Mouse (Mus musculus): ENCODE results near the gene Tyk2.

The Tyk2 gene

GRCm38 (mm10) chr9:21107607-21108237 is 23.3 kb downstream of the Tyk2 start:
- DNase-seq, result no peak

- no peak for DNase-seq
Observed at GRCm38 (mm10) chr9:21105760-21106564, 25.1 kb downstream of the Tyk2 start.

GRCm38 (mm10) chr9:21104814-21105213 is 26.2 kb downstream of the Tyk2 start:
- no peak for DNase-seq

DNA sequence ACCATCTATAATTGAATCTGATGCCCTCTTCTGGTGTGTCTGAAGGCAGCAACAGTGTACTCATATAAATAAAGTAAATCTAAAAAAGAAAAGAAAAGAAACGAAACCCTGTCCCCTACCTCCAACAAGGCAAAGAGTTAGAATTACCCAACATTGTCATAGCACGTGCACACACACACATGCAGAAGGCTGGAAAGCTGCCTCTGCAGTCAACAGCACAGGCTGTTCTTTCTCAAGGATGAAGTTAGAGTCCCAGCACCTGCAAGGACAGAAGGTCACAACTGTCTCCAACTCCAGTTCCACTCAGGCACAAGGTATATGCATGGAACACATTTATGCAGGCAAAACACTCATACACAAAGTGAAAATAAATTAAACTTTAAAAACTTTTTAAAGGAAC is 29.0 kb downstream of the Tyk2 start:
- DNase-seq, result no peak

DNA sequence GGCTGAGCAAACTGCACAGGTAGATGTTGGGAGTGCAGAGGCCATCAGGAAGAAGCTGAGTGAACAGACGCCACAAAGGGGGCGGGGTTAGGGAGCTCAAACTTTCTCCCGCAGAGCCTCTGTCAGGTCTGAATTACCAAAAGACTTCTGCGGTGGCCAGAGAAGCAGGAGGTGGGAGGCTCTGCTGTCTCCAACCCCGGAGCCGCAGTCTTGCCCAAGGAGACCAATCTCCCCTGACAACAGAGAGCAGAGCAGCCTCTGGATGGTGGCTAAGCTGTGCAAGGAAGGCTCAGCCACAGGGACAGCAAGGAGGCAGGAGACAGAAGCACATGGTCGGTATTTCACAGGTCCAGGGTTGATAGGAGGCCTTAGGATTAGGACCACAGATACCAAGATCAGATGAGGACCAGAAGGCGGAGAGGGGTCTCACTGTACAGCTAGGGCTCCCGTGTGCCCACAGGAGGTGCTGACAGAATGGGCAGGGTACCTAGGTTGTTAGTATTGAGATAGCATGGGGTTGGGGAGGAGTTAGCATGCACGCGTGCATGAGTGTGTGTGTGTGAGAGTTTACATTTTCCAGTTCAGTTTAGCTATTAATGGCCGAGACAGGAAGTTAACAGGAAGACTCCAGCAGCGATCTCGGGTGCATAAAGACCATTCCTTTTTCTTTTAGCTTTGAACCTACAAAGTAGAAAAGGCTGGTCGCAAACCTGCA is 30.4 kb downstream of the Tyk2 start:
- no peak for DNase-seq

- DNase-seq, result no peak
Observed at GRCm38 (mm10) chr9:21097793-21098192, 33.2 kb downstream of the Tyk2 start.

DNA sequence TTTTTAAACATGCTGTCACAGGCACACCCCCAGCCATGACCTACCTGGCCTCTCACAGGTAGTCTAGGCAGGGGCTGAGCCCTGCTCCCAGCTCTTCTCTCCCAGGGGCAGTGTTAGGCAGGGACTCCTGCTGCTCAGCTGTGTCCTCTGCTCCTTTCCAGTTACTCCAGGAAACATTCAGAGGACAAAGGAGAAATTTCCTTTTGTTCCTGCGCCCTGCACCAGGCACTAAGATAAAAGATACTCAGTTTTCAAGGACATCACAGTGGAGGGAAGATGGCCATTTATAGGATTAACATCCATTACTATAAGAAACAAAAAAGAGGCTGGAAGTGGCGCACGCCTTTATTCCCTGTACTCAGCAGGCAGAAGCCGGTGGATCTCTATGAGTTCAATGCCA is 35.1 kb downstream of the Tyk2 start:
- no peak for DNase-seq

GRCm38 (mm10) chr9:21093423-21093822 is 37.6 kb downstream of the Tyk2 start:
- DNase-seq, result peak; percentile 33

DNA sequence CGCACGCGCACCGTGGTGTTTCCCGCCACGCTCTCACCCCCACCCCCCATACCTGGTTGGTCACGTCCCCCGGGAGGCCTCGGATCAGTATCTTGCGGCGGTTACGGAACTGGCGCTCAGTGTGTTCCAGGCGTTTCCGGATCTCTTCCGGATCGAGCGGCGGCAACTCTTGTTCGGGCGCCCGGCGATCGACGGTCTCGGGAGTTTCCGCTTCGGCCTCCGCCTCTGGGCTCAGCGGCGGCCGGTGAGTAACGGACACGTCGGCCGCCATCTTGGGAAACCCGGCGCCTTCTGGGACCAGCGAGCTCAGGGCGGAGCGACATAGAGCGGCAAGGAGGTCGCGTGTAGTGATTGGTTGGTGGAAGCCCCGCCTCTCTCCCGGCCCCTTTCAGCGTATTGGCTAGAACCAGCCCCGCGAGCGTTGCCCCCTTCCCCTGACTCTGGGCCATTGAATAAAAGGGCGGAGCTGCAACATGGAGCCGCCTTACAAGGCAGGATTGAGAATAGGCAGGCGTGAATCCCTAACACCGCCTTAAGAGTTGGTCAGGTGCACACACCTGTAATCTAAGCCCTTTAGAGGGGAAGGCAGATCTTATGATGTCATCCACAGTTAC is 39.2 kb downstream of the Tyk2 start, which contains the start of the genes Gm38431 and Raver1:
Gm38431 (minus strand) TSS at position 291 of the 614 bp plus-strand sequence.
Raver1 (minus strand) TSS at position 302 of the 614 bp plus-strand sequence.
- peak; percentile 99 for DNase-seq

GRCm38 (mm10) chr9:21090972-21091706 is 39.9 kb downstream of the Tyk2 start:
- DNase-seq, result peak; percentile 49

- DNase-seq, result peak; percentile 46
Observed at GRCm38 (mm10) chr9:21090537-21090936, 40.5 kb downstream of the Tyk2 start.

- DNase-seq, result no peak
Observed at GRCm38 (mm10) chr9:21083324-21083723, 47.7 kb downstream of the Tyk2 start.

DNA sequence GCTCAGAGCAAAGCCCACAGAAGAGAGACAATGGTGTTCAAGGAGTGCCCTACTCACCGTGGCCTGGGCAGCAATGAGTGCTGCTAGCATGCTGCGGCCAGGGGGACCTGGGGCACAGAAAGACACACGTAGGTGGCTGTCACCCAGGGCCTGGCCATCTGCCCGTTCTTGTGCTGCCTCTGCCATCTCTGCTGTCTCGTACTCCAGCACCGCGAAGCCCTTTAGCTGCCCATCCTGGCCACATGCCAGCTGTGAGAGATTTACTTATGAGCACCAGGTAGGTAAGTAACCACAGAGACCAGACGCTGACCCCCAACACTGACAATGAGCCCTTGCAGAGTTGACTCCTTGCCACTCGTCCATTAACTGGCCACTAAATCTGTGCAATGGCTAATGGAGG is 49.9 kb downstream of the Tyk2 start:
- DNase-seq, result no peak

- no peak for DNase-seq
Observed at GRCm38 (mm10) chr9:21075625-21076024, 55.4 kb downstream of the Tyk2 start.

- DNase-seq, result no peak
Observed at GRCm38 (mm10) chr9:21074173-21074572, 56.9 kb downstream of the Tyk2 start.

DNA sequence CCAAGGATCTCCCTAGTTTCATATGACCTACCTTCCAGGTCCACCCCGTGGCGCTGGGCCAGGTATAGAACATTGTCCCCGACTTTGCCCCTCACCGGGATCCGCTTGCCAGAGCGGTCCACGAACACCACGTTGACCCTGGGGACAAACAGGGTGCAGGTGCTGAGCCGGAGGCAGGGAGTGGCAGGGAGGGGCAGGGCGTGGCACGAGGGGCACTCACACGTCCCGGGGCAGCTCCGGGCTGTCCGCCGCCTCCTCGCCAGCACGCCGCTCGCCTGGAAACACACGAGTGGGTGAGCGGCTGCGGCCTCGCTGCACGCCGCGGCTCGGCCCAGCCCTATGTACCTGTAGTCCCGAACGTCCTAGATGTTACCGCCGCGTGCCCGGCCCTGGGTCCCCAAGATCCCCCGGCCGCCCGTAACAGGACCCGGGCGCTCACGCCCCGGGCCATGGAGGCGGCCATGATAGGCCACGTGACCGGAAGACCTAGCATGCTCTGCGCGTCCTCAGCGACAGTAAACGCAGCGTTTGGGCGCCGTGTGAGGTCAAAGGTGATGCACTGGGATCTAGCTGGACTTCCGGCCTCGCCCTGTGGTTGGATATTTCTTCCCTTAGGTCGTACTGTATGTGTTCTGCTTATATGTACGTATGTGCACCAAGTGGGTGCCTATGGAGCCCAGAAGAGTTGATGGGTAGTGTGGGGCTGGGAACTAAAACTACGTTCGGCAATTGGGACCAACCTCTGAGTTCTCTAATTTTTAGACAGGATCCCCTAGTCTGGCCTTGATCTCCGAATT is 57.8 kb downstream of the Tyk2 start, which contains the start of the genes Gm49373 and Fdx1l:
Gm49373 (minus strand) TSS at position 53 of the 797 bp plus-strand sequence.
Fdx1l (minus strand) TSS at position 571 of the 797 bp plus-strand sequence.
- DNase-seq, result peak; percentile 89

GRCm38 (mm10) chr9:21072641-21073040 is 58.4 kb downstream of the Tyk2 start:
- no peak for DNase-seq

GRCm38 (mm10) chr9:21067006-21067684 is 63.9 kb downstream of the Tyk2 start, which contains the start of gene Zglp1:
Gene Zglp1 (minus strand): TSS chr9:21067093.
- no peak for DNase-seq

DNA sequence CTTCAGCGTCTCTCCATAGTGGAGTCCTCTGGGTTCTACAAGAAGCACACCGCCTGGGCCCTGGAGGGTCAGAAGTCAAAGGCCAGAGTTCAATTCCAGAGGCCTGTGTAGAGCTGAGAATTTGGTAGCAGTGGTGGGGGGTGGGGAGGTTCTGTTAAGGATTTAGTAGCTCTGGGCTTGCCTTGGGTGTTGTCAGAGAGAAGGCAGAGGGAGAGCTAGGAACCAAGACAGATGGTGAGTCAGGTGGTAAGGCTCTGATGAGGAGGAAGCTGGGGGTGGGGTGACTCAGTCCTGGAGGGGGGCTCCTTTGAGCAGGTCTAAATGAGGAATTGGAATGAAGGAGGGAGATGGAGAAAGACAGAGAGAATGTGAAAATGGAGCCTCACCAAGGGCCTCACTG is 68.1 kb downstream of the Tyk2 start:
- DNase-seq, result no peak
